Comparison of ENCODE assay signal across 9 mouse cellular contexts in genomic region chr5:129730344-129730743, GRCm38 (mm10). TPM values are rescaled to one million over a fixed set of nuclear protein-coding genes. Genes with fewer than 3 reads are reported as not detected.
DNase-seq lines count a peak whose midpoint lies in the region; ATAC-seq and TF ChIP-seq lines count a peak whose summit lies in the region.
"Had no signal": no experiment of that assay in that cellular context is flagged by ENCODE, and none has a peak within 500 bp of the region (broad histone marks: within the 10 kb centered on the region; RNA-seq: fewer than 3 reads in every experiment).

No protein-coding gene starts in this region.

- no peak for TF ChIP-seq POLR2A in limb, embryonic 14.5 days (IDR thresholded peaks at IDR 0.05; ENCODE audit: borderline replicate concordance, extremely low read depth, insufficient read depth, insufficient read length)

- 0 out of 2 replicates have a peak overlapping the region, but pooled peaks have one; percentile 16 for H3K9ac ChIP-seq in limb, embryonic 14.5 days (ENCODE audit: low read depth, low read length, severe bottlenecking)
- H3K9ac ChIP-seq in kidney, postnatal 0 days (ENCODE audit: low read depth, low read length): no peak overlapping the region
- H3K9ac ChIP-seq in stomach, embryonic 14.5 days (replicated peaks; ENCODE audit: low read depth, low read length): no peak overlapping the region

- no peak overlapping the region for H3K4me2 ChIP-seq in limb, embryonic 14.5 days (replicated peaks; ENCODE audit: low read depth, low read length, severe bottlenecking)
- H3K4me2 ChIP-seq in kidney, postnatal 0 days (ENCODE audit: low read length): peak overlapping the region; percentile 16; the same call in 1 of the 2 replicates
- no peak overlapping the region for H3K4me2 ChIP-seq in stomach, embryonic 14.5 days (replicated peaks; ENCODE audit: low read depth, low read length)

- DNase-seq in limb, embryonic 14.5 days (ENCODE audit: low spot score): no peak
- DNase-seq in limb, embryonic 10.5 days (ENCODE audit: low spot score): no peak
- peak; percentile 88 for DNase-seq in cerebellum, adult 9-10 months
- DNase-seq in heart, adult 8-10 months (ENCODE audit: low spot score): peak; percentile 75
- peak; percentile 44 for DNase-seq in kidney, postnatal 0 days (ENCODE audit: low spot score)
- DNase-seq in spleen, adult 18-20 months: no peak

- WGBS in limb, embryonic 14.5 days: 71% methylated on average over 11 of the region's 11 CpGs
- WGBS in limb, embryonic 10.5 days: 83% methylated on average over 11 of the region's 11 CpGs
- 47% methylated on average over 11 of the region's 11 CpGs for WGBS in kidney, postnatal 0 days
- 61% methylated on average over 11 of the region's 11 CpGs for WGBS in stomach, embryonic 14.5 days

- no peaks in the 10 kb centered on the region for H3K36me3 ChIP-seq in limb, embryonic 14.5 days (ENCODE audit: control insufficient read depth, insufficient read depth, low read length)
- H3K36me3 ChIP-seq in limb, embryonic 10.5 days: peaks cover 6% of the 10 kb centered on the region; the same call in 1 of the 2 replicates
- no peaks in the 10 kb centered on the region for H3K36me3 ChIP-seq in kidney, postnatal 0 days (ENCODE audit: insufficient read depth, low read length)
- H3K36me3 ChIP-seq in stomach, embryonic 14.5 days (ENCODE audit: control insufficient read depth, insufficient read depth, low read length): no peaks in the 10 kb centered on the region

- H3K4me3 ChIP-seq in limb, embryonic 14.5 days (replicated peaks; ENCODE audit: low read length): no peak overlapping the region
- H3K4me3 ChIP-seq in limb, embryonic 10.5 days: no peak overlapping the region
- no peak overlapping the region for H3K4me3 ChIP-seq in kidney, postnatal 0 days (replicated peaks; ENCODE audit: low read depth, low read length)
- no peak overlapping the region for H3K4me3 ChIP-seq in stomach, embryonic 14.5 days (ENCODE audit: low read depth, low read length)

- no peaks in the 10 kb centered on the region for H3K27me3 ChIP-seq in limb, embryonic 14.5 days (ENCODE audit: control insufficient read depth, insufficient read depth, low read length)
- no peaks in the 10 kb centered on the region for H3K27me3 ChIP-seq in limb, embryonic 10.5 days (ENCODE audit: low read depth, poor library complexity, severe bottlenecking)
- no peaks in the 10 kb centered on the region for H3K27me3 ChIP-seq in kidney, postnatal 0 days (ENCODE audit: insufficient read depth, low read length)
- H3K27me3 ChIP-seq in stomach, embryonic 14.5 days (ENCODE audit: control insufficient read depth, insufficient read depth, low read length): no peaks in the 10 kb centered on the region

- H3K27ac ChIP-seq in limb, embryonic 14.5 days (replicated peaks; ENCODE audit: low read depth, low read length): no peak overlapping the region
- H3K27ac ChIP-seq in limb, embryonic 10.5 days: no peak overlapping the region
- H3K27ac ChIP-seq in kidney, postnatal 0 days: peak overlapping the region; percentile 71; the same call in 1 of the 2 replicates
- peak overlapping the region; percentile 52; the same call in 1 of the 2 replicates for H3K27ac ChIP-seq in stomach, embryonic 14.5 days (ENCODE audit: low read length)

- peaks cover 13% of the 10 kb centered on the region; the same call in 1 of the 2 replicates for H3K4me1 ChIP-seq in limb, embryonic 14.5 days (ENCODE audit: control insufficient read depth, insufficient read depth, low read length)
- H3K4me1 ChIP-seq in limb, embryonic 10.5 days: peaks cover 32% of the 10 kb centered on the region
- peaks cover 19% of the 10 kb centered on the region for H3K4me1 ChIP-seq in kidney, postnatal 0 days (replicated peaks; ENCODE audit: insufficient read depth, low read length)
- H3K4me1 ChIP-seq in stomach, embryonic 14.5 days (ENCODE audit: control insufficient read depth, insufficient read depth, low read length): peaks cover 36% of the 10 kb centered on the region

- TF ChIP-seq CTCF in kidney, postnatal 0 days (IDR thresholded peaks at IDR 0.05; ENCODE audit: low read depth): no peak

- ATAC-seq in limb, embryonic 14.5 days (ENCODE audit: low FRiP score, low read depth): no peak
- ATAC-seq in kidney, postnatal 0 days (replicated peaks; ENCODE audit: low FRiP score, low read depth): peak; percentile 57; the same call in 1 of the 2 replicates
- peak; percentile 46; the same call in 1 of the 2 replicates for ATAC-seq in stomach, embryonic 14.5 days (ENCODE audit: insufficient number of reproducible peaks, insufficient read depth, low FRiP score, low read depth)
- no peak for ATAC-seq in frontal cortex, adult (ENCODE audit: low TSS enrichment)

- no peaks in the 10 kb centered on the region for H3K9me3 ChIP-seq in limb, embryonic 14.5 days (ENCODE audit: control insufficient read depth, low read length)
- no peaks in the 10 kb centered on the region for H3K9me3 ChIP-seq in limb, embryonic 10.5 days (replicated peaks)
- no peaks in the 10 kb centered on the region for H3K9me3 ChIP-seq in kidney, postnatal 0 days (replicated peaks; ENCODE audit: low read length)
- no peaks in the 10 kb centered on the region for H3K9me3 ChIP-seq in stomach, embryonic 14.5 days (ENCODE audit: control insufficient read depth, low read depth, low read length)

RNA-seq across cellular contexts. Expression of gene Nipsnap2, which starts 5.5 kb away (rescaled TPM):
- 86.1 and 88.5 TPM in 2 replicates for polyA plus RNA-seq in limb, embryonic 14.5 days (2012; rRNA removed)
- polyA plus RNA-seq in limb, embryonic 14.5 days (2014; fragmentation: Nextera tagmentation; extraction: Ambion mirVana): 114 and 117 TPM in 2 replicates
- 59.6 and 75.0 TPM in 2 replicates for polyA plus RNA-seq in limb, embryonic 10.5 days (2016; fragmentation: Nextera tagmentation; extraction: Ambion mirVana)
- total RNA-seq in heart, adult 8-10 months (2022): 1,000 to 10,000 TPM in 2 of 4 experiments, 100 to 1,000 TPM in 2; 969 to 1,032 (median 999) TPM
- polyA plus RNA-seq in kidney, postnatal 0 days (2015; fragmentation: Nextera tagmentation; extraction: Ambion mirVana): 225 and 228 TPM in 2 replicates
- 98.4 and 103 TPM in 2 replicates for polyA plus RNA-seq in stomach, embryonic 14.5 days (2014; fragmentation: Nextera tagmentation; extraction: Ambion mirVana)

RNA-seq across cellular contexts. Expression of gene Mrps17, which starts 15.0 kb away (rescaled TPM):
- 110 and 133 TPM in 2 replicates for polyA plus RNA-seq in limb, embryonic 14.5 days (2012; rRNA removed)
- 201 and 209 TPM in 2 replicates for polyA plus RNA-seq in limb, embryonic 14.5 days (2014; fragmentation: Nextera tagmentation; extraction: Ambion mirVana)
- 187 and 191 TPM in 2 replicates for polyA plus RNA-seq in limb, embryonic 10.5 days (2016; fragmentation: Nextera tagmentation; extraction: Ambion mirVana)
- 10 to 100 TPM; 86.3 to 98.9 (median 90.7) TPM for total RNA-seq in heart, adult 8-10 months (2022)
- polyA plus RNA-seq in kidney, postnatal 0 days (2015; fragmentation: Nextera tagmentation; extraction: Ambion mirVana): 209 and 211 TPM in 2 replicates
- polyA plus RNA-seq in stomach, embryonic 14.5 days (2014; fragmentation: Nextera tagmentation; extraction: Ambion mirVana): 194 and 206 TPM in 2 replicates

RNA-seq across cellular contexts. Expression of gene Sept14, which starts 22.0 kb away (rescaled TPM):
- polyA plus RNA-seq in limb, embryonic 14.5 days (2012; rRNA removed): not detected in 2 replicates
- not detected in 2 replicates for polyA plus RNA-seq in limb, embryonic 14.5 days (2014; fragmentation: Nextera tagmentation; extraction: Ambion mirVana)
- polyA plus RNA-seq in limb, embryonic 10.5 days (2016; fragmentation: Nextera tagmentation; extraction: Ambion mirVana): not detected in 2 replicates
- total RNA-seq in heart, adult 8-10 months (2022): not detected
- 0.17 TPM in 1 of 2 replicates, not detected in the other for polyA plus RNA-seq in kidney, postnatal 0 days (2015; fragmentation: Nextera tagmentation; extraction: Ambion mirVana)
- polyA plus RNA-seq in stomach, embryonic 14.5 days (2014; fragmentation: Nextera tagmentation; extraction: Ambion mirVana): not detected in 2 replicates
- polyA plus RNA-seq: large intestine, adult 2 months had no signal

RNA-seq across cellular contexts. Expression of gene Psph, which starts 56.9 kb away (rescaled TPM):
- polyA plus RNA-seq in limb, embryonic 14.5 days (2012; rRNA removed): 14.5 and 15.9 TPM in 2 replicates
- polyA plus RNA-seq in limb, embryonic 14.5 days (2014; fragmentation: Nextera tagmentation; extraction: Ambion mirVana): 28.5 and 34.1 TPM in 2 replicates
- 33.8 and 34.0 TPM in 2 replicates for polyA plus RNA-seq in limb, embryonic 10.5 days (2016; fragmentation: Nextera tagmentation; extraction: Ambion mirVana)
- total RNA-seq in heart, adult 8-10 months (2022): 1 to 10 TPM; 8.0 to 10.0 (median 8.6) TPM
- 65.8 and 66.1 TPM in 2 replicates for polyA plus RNA-seq in kidney, postnatal 0 days (2015; fragmentation: Nextera tagmentation; extraction: Ambion mirVana)
- 36.4 and 37.0 TPM in 2 replicates for polyA plus RNA-seq in stomach, embryonic 14.5 days (2014; fragmentation: Nextera tagmentation; extraction: Ambion mirVana)

Comparison
In these comparisons a context has a peak if more than half of its experiments do, and no peak if none do; other contexts are left out.
1. ATAC-seq: peak in kidney, postnatal 0 days (single experiment) and stomach, embryonic 14.5 days (single experiment); none in limb, embryonic 14.5 days (single experiment) and frontal cortex, adult (single experiment).
2. DNase-seq: peak in cerebellum, adult 9-10 months (single experiment), heart, adult 8-10 months (single experiment) and kidney, postnatal 0 days (single experiment); none in limb, embryonic 14.5 days (single experiment), limb, embryonic 10.5 days (single experiment) and spleen, adult 18-20 months (0 of 2).
3. H3K27ac ChIP-seq: peak in kidney, postnatal 0 days (single experiment) and stomach, embryonic 14.5 days (single experiment); none in limb, embryonic 14.5 days (single experiment) and limb, embryonic 10.5 days (single experiment).